Mouse (Mus musculus) heart, embryonic 11.5 days (tissue): ENCODE data around the gene Lcn6. TPM values are rescaled to one million over a fixed set of nuclear protein-coding genes. Genes with fewer than 3 reads are reported as not detected.
"Not testable (repeated sequence)": the region's sequence is repeated elsewhere in the genome, so short reads cannot be mapped to it uniquely, and the experiment has no call there.

Experiments
- ATAC-seq: fragments of 200-750 bp; cut with Nextera tagmentation; replicated peaks from 2 replicates; pipeline ENCODE4 v1.8.0; 2017; ENCODE audit warnings: moderate library complexity; ENCODE audit not compliant: insufficient number of reproducible peaks, low FRiP score, low TSS enrichment
- H3K27ac ChIP-seq: fragments of 300-500 bp; sonication (generic); 2 replicates; pipeline ENCODE4 v1.5.1; 2014; ENCODE audit warnings: mild to moderate bottlenecking, low read depth, low read length
- H3K27me3 ChIP-seq: fragments of 300-500 bp; sonication (generic); 2 replicates; pipeline ENCODE4 v1.6.1; 2014; ENCODE audit warnings: mild to moderate bottlenecking, low read length, mixed read lengths; ENCODE audit not compliant: control insufficient read depth, insufficient read depth
- H3K36me3 ChIP-seq: fragments of 300-500 bp; sonication (generic); 2 replicates; pipeline ENCODE4 v1.6.1; 2014; ENCODE audit warnings: mild to moderate bottlenecking, low read length, moderate library complexity, mixed read lengths; ENCODE audit not compliant: control insufficient read depth, insufficient read depth
- H3K4me1 ChIP-seq: fragments of 300-500 bp; sonication (generic); 2 replicates; pipeline ENCODE4 v1.6.1; 2014; ENCODE audit warnings: low read length; ENCODE audit not compliant: control insufficient read depth, insufficient read depth
- H3K4me2 ChIP-seq: fragments of 300-500 bp; sonication (generic); 2 replicates; pipeline ENCODE4 v1.6.1; 2014; ENCODE audit warnings: mild to moderate bottlenecking, moderate library complexity
- H3K4me3 ChIP-seq: fragments of 300-500 bp; sonication (generic); 2 replicates; pipeline ENCODE4 v1.5.1; 2014; ENCODE audit warnings: low read depth, low read length
- H3K9ac ChIP-seq: fragments of 300-500 bp; sonication (generic); 2 replicates; pipeline ENCODE4 v1.6.1; 2014; ENCODE audit warnings: mild to moderate bottlenecking, low read depth, low read length, moderate library complexity
- H3K9me3 ChIP-seq: fragments of 300-500 bp; sonication (generic); replicated peaks from 2 replicates; pipeline ENCODE4 v1.6.1; 2016; ENCODE audit warnings: low read length; ENCODE audit not compliant: control insufficient read depth
- WGBS: fragments of 180-500 bp; shearing (Covaris S2); extraction: QIAGEN DNeasy Blood & Tissue Kit; methylation state at CpG from one replicate; pipeline ENCODE4 v1.1.7; 2014; ENCODE audit not compliant: insufficient replicate concordance; 5-methylcytosine and 5-hydroxymethylcytosine counted together
- polyA plus RNA-seq: library from polyadenylated mRNA; unstranded; fragments of >200 nt; fragmentation: Nextera tagmentation; extraction: Ambion mirVana; gene quantifications from 2 replicates; pipeline ENCODE4 v1.2.1, GENCODE M21; 2014

Lcn6 gene
- polyA plus RNA-seq, 1 experiment from 2014 or later, result not detected

DNA sequence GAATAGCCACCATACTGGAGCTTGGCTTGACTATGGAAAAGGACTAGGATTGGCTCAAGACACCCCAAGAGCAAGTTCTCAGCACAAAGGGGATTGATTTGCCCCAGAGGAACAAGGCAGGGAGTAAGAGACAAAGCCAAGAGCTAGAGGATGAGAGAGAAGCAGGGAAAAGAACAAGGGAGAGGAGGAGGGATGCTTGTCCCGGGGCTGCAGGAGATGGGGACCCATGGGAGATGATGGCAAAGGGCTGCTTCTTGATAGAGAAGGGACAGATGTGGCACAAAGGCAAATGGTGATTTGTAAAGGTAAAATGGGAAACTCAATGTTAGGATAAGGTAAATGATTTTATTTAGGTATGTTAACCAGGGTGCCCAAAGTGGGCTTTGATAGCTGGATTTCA, 32.5 kb downstream of the Lcn6 start:
- H3K36me3 ChIP-seq, H3K9ac ChIP-seq, H3K4me3 ChIP-seq, H3K4me1 ChIP-seq, H3K9me3 ChIP-seq, ATAC-seq, H3K27ac ChIP-seq, H3K4me2 ChIP-seq, H3K27me3 ChIP-seq: not testable (repeated sequence)
- WGBS, result 87% methylated on average over 1 of the region's 1 CpGs

DNA sequence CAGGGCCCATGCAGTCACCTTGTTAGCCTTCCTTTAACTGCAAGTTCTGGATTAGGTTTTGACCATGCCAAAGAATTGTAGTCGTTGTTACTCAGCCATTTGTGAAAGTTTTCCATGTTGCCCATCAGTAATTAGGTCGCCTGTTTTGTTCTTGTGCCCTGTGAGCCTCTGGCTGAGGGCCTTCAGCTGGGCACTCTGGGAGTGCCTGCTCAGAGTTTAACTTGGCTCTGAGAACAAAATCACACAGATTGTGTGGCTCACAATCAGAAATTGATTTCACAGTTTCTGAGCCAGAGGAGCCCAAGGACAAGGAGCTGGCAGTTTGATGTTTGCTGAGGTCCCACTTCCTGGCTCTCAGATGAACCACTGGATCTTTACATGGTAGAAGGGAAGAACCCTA, 33.2 kb downstream of the Lcn6 start:
- not testable (repeated sequence) for H3K4me1 ChIP-seq, H3K36me3 ChIP-seq, H3K4me2 ChIP-seq, H3K27me3 ChIP-seq, H3K9ac ChIP-seq, ATAC-seq, H3K4me3 ChIP-seq, H3K9me3 ChIP-seq, H3K27ac ChIP-seq
- 73% methylated on average over 2 of the region's 2 CpGs for WGBS

DNA sequence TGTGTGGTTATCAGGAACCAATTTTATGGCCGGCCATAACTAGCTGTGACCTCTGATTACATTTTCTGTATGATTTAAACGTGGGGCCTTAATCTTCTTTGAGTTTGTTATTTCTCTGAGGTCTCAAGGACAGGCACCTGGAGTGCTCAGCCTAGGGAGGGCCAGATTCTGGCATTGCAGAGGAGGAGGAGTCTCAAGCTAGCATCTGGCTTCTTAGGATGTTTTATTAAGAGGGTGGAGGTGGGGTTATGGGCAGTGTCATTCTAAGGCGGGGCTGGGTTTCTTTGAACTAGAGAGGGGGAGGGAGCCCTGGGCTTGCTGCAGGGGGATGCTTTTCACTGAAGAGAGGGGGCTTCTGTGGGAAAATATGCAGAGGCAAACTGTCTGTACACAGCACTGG, 35.1 kb downstream of the Lcn6 start:
- not testable (repeated sequence) for H3K4me1 ChIP-seq, H3K27ac ChIP-seq, H3K36me3 ChIP-seq, ATAC-seq, H3K9ac ChIP-seq, H3K27me3 ChIP-seq, H3K9me3 ChIP-seq, H3K4me2 ChIP-seq, H3K4me3 ChIP-seq
- 25% methylated on average over 3 of the region's 3 CpGs for WGBS

DNA sequence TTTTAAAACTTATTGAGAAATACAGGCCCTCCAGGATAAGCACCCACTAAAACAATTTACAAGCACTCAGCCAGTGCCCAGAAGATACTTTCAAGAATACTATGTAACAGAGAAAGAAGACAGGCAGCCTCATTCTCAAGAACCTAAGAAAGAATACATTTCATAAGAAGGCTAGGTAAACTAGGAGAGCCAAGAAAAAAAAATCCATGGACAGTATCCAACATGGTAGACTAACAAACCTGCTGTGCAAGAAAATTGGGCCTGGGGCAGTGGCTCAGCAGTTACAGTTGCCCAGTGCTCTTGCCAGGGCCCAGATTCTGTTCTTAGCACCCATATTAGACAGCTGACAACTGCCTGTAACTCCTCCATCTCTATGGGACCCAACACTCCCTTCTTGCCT, 40.6 kb downstream of the Lcn6 start:
- Histone ChIP-seq H3K9ac (no peak overlapping the region), H3K27ac (no peak overlapping the region), H3K9me3 (no peaks in the 10 kb centered on the region), H3K27me3 (no peaks in the 10 kb centered on the region), H3K4me2 (no peak overlapping the region), H3K4me1 (no peaks in the 10 kb centered on the region), H3K4me3 (no peak overlapping the region), H3K36me3 (no peaks in the 10 kb centered on the region)
- no peak for ATAC-seq

Other genes starting within 250 kb of the Lcn6 start
- 2.0 and 3.4 TPM in 2 replicates for gene Abca2, start 248.1 kb upstream of the Lcn6 start, polyA plus RNA-seq
- gene Clic3, start 219.9 kb upstream of the Lcn6 start, polyA plus RNA-seq, result 0.47 and 0.83 TPM in 2 replicates
- 16.5 and 20.0 TPM in 2 replicates for gene Paxx, start 215.7 kb upstream of the Lcn6 start, polyA plus RNA-seq
- gene Ptgds, start 206.7 kb upstream of the Lcn6 start, polyA plus RNA-seq, result 0.66 and 1.1 TPM in 2 replicates
- not detected in 2 replicates for gene Lcn12, start 182.9 kb upstream of the Lcn6 start, polyA plus RNA-seq
- gene Fbxw5, start 176.0 kb upstream of the Lcn6 start, polyA plus RNA-seq, result 66.7 and 78.7 TPM in 2 replicates
- gene C8g, start 175.1 kb upstream of the Lcn6 start, polyA plus RNA-seq, result 3.4 and 3.7 TPM in 2 replicates
- 20.3 and 21.9 TPM in 2 replicates for gene Traf2, start 129.8 kb upstream of the Lcn6 start, polyA plus RNA-seq
- 318 and 356 TPM in 2 replicates for gene Edf1, start 118.9 kb upstream of the Lcn6 start, polyA plus RNA-seq
- 3.2 and 5.5 TPM in 2 replicates for gene Mamdc4, start 101.9 kb upstream of the Lcn6 start, polyA plus RNA-seq
- 167 and 172 TPM in 2 replicates for gene Phpt1, start 101.6 kb upstream of the Lcn6 start, polyA plus RNA-seq
- gene Ajm1, start 95.0 kb upstream of the Lcn6 start, polyA plus RNA-seq, result 0.21 TPM in 1 of 2 replicates, not detected in the other
- 35.9 and 40.0 TPM in 2 replicates for gene Rabl6, start 68.3 kb upstream of the Lcn6 start, polyA plus RNA-seq
- 0.11 and 0.20 TPM in 2 replicates for gene Ccdc183, start 59.1 kb upstream of the Lcn6 start, polyA plus RNA-seq
- 14.6 and 18.4 TPM in 2 replicates for gene Tmem141, start 54.8 kb upstream of the Lcn6 start, polyA plus RNA-seq
- gene Fcna, start 48.8 kb upstream of the Lcn6 start, polyA plus RNA-seq, result 1.0 and 1.1 TPM in 2 replicates
- not detected in 2 replicates for gene Lcn8, start 23.7 kb upstream of the Lcn6 start, polyA plus RNA-seq
- not detected in 2 replicates for gene Lcn5, start 18.8 kb upstream of the Lcn6 start, polyA plus RNA-seq
- not detected in 2 replicates for gene Lcn10, start 5.9 kb downstream of the Lcn6 start, polyA plus RNA-seq
- not detected in 2 replicates for gene Obp2a, start 23.3 kb downstream of the Lcn6 start, polyA plus RNA-seq
- gene Bmyc, start 30.0 kb downstream of the Lcn6 start, polyA plus RNA-seq, result 42.9 and 49.9 TPM in 2 replicates
- gene Obp2b, start 60.2 kb downstream of the Lcn6 start, polyA plus RNA-seq, result not detected in 2 replicates
- gene Lcn3, start 88.8 kb downstream of the Lcn6 start, polyA plus RNA-seq, result not detected in 2 replicates
- not detected in 2 replicates for gene Lcn11, start 100.2 kb downstream of the Lcn6 start, polyA plus RNA-seq
- gene Gm13539, start 105.5 kb downstream of the Lcn6 start, polyA plus RNA-seq, result not detected in 2 replicates
- not detected in 2 replicates for gene Glt6d1, start 139.1 kb downstream of the Lcn6 start, polyA plus RNA-seq
- gene Lcn9, start 146.4 kb downstream of the Lcn6 start, polyA plus RNA-seq, result not detected in 2 replicates
- gene Sohlh1, start 170.5 kb downstream of the Lcn6 start, polyA plus RNA-seq, result not detected in 2 replicates
- gene Kcnt1, start 186.9 kb downstream of the Lcn6 start, polyA plus RNA-seq, result 0.04 TPM in 1 of 2 replicates, not detected in the other